Mouse (Mus musculus): ENCODE measurements at regions not wholly inside any gene's neighbourhood (a gene's known extent, or its start where the extent isn't known, plus 50 kb on each side); places are given as distances from the start of the nearest gene placed in this dataset.

DNA sequence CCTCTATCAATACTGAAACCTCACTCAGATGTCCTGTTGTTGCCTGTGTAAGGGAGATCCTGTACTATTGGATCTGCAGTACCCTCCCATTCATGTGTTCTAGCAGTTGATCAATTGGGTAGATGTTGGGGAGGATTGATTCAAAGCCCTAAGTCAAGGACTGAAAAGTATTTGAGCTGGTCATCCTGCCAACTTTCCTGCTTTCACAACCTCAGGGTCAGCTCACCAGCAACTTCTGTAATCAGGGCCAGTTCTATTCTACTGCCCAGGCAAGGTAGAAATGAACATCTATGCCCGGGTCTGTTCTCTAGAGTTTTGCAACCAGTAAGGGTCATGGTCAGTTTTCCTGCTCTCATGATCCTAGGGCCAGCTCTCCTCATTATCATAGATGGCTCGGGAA lies 275.0 kb upstream of the Fam174a start:
- peaks cover 0 to 3% of the 10 kb centered on the region in 2 experiments; a peak in 1 of 4 replicates for H3K36me3 ChIP-seq (ENCODE audit: control insufficient read depth in 1 of 2, insufficient read depth in 2 of 2, low read length in 2 of 2)
- H3K9me3 ChIP-seq (replicated peaks; ENCODE audit: insufficient read depth, low read length), result no peaks in the 10 kb centered on the region
- no peaks in the 10 kb centered on the region for H3K27me3 ChIP-seq (ENCODE audit: control insufficient read depth in 1 of 2, insufficient read depth in 2 of 2, low read length in 2 of 2)
- H3K79me2 ChIP-seq (ENCODE audit: control insufficient read depth, insufficient read depth, low read length, poor library complexity), result no peaks in the 10 kb centered on the region
- no peak overlapping the region for H3K4me3 ChIP-seq (ENCODE audit: control insufficient read depth in 1 of 2, insufficient read depth in 1 of 2, low read depth in 2 of 2, low read length in 2 of 2)
- no peak for TF ChIP-seq MAZ (IDR thresholded peaks at IDR 0.05; ENCODE audit: low read depth, low read length)
- TF ChIP-seq ELF1 (IDR thresholded peaks at IDR 0.05; ENCODE audit: low read depth, low read length), result no peak
- TF ChIP-seq MAFK (IDR thresholded peaks at IDR 0.05; ENCODE audit: borderline replicate concordance, low read depth, low read length), result no peak
- no peak for TF ChIP-seq USF1 (IDR thresholded peaks at IDR 0.05; ENCODE audit: low read depth, low read length)
- TF ChIP-seq GABPA (IDR thresholded peaks at IDR 0.05; ENCODE audit: low read depth, low read length), result no peak
- no peak for TF ChIP-seq TAL1 (IDR thresholded peaks at IDR 0.05; ENCODE audit: low read length)
- no peak for TF ChIP-seq ETS1 (IDR thresholded peaks at IDR 0.05; ENCODE audit: low read depth, low read length)
- TF ChIP-seq ZKSCAN1 (IDR thresholded peaks at IDR 0.05; ENCODE audit: low read depth, low read length), result no peak
- TF ChIP-seq SMC3 (IDR thresholded peaks at IDR 0.05; ENCODE audit: low read depth, low read length), result no peak
- no peak for TF ChIP-seq CTCF (IDR thresholded peaks at IDR 0.05 in 2 of 3, conservative IDR thresholded peaks at IDR 0.05 in 1 of 3; ENCODE audit: control insufficient read depth in 1 of 3, insufficient read depth in 1 of 3, low read depth in 2 of 3, low read length in 3 of 3, poor library complexity in 1 of 3, severe bottlenecking in 1 of 3)
- TF ChIP-seq MEF2A (IDR thresholded peaks at IDR 0.05; ENCODE audit: extremely low read depth, insufficient replicate concordance, low read depth, low read length, poor library complexity, severe bottlenecking), result no peak
- TF ChIP-seq MXI1 (IDR thresholded peaks at IDR 0.05; ENCODE audit: low read depth, low read length), result no peak
- no peak for TF ChIP-seq HCFC1 (IDR thresholded peaks at IDR 0.05; ENCODE audit: low read depth, low read length)
- no peak for TF ChIP-seq CHD1 (IDR thresholded peaks at IDR 0.05; ENCODE audit: low read depth, low read length)
- TF ChIP-seq USF2 (IDR thresholded peaks at IDR 0.05; ENCODE audit: borderline replicate concordance in 1 of 2, insufficient read depth in 1 of 2, low read depth in 1 of 2, low read length in 2 of 2), result no peak
- TF ChIP-seq KAT2A (conservative IDR thresholded peaks at IDR 0.05; ENCODE audit: low read depth, low read length), result no peak
- TF ChIP-seq NELFE (IDR thresholded peaks at IDR 0.05; ENCODE audit: low read depth, low read length), result no peak
- no peak for TF ChIP-seq POLR2A (IDR thresholded peaks at IDR 0.05; ENCODE audit: control insufficient read depth in 1 of 2, insufficient read depth in 1 of 2, low read depth in 1 of 2, low read length in 2 of 2, poor library complexity in 1 of 2)
- no peak for TF ChIP-seq EP300 (IDR thresholded peaks at IDR 0.05; ENCODE audit: low read depth in 1 of 2, low read length in 2 of 2)
- H3K9ac ChIP-seq (ENCODE audit: control insufficient read depth, low read depth, low read length, poor library complexity, severe bottlenecking), result no peak overlapping the region
- DNase-seq (ENCODE audit: low read depth, low spot score), result no peak
- H3K4me1 ChIP-seq (ENCODE audit: control insufficient read depth in 1 of 2, insufficient read depth in 2 of 2, low read length in 2 of 2), result no peaks in the 10 kb centered on the region; a peak in 1 of 4 replicates
- no peak overlapping the region for H3K27ac ChIP-seq (ENCODE audit: control insufficient read depth, low read depth, low read length)

DNA sequence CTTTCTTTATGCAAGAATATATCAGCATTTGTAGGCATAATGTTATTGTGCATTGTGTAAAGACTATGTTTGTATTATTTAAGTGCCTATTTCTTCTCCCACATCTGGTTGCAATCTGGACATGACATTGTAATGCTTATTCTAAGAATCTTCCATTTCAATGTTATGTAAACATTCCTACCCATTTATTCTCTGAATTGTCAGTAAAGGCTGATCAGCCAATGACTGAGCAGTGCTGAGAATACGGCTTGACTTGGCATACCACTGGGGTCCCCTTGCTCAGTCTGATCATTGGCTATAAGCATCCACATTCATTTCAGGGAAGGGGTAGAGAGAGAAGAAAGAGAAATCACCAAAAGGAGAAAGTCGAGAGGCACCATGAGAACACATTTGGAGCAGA lies 273.1 kb upstream of the Fam174a start:
- no peaks in the 10 kb centered on the region for H3K79me2 ChIP-seq (ENCODE audit: control insufficient read depth, insufficient read depth, low read length, poor library complexity)
- no peaks in the 10 kb centered on the region; a peak in 1 of 4 replicates for H3K4me1 ChIP-seq (ENCODE audit: control insufficient read depth in 1 of 2, insufficient read depth in 2 of 2, low read length in 2 of 2)
- DNase-seq (ENCODE audit: low read depth, low spot score), result no peak
- TF ChIP-seq POLR2AphosphoS2 (IDR thresholded peaks at IDR 0.05; ENCODE audit: low read length), result no peak
- TF ChIP-seq JUND (IDR thresholded peaks at IDR 0.05; ENCODE audit: low read depth, low read length), result no peak
- TF ChIP-seq TAL1 (IDR thresholded peaks at IDR 0.05; ENCODE audit: low read length), result no peak
- no peak for TF ChIP-seq MAX (IDR thresholded peaks at IDR 0.05; ENCODE audit: low read length)
- no peak for TF ChIP-seq MXI1 (IDR thresholded peaks at IDR 0.05; ENCODE audit: low read depth, low read length)
- no peak for TF ChIP-seq MAZ (IDR thresholded peaks at IDR 0.05; ENCODE audit: low read depth, low read length)
- TF ChIP-seq NELFE (IDR thresholded peaks at IDR 0.05; ENCODE audit: low read depth, low read length), result no peak
- no peak for TF ChIP-seq ZKSCAN1 (IDR thresholded peaks at IDR 0.05; ENCODE audit: low read depth, low read length)
- no peak for TF ChIP-seq KAT2A (conservative IDR thresholded peaks at IDR 0.05; ENCODE audit: low read depth, low read length)
- no peak for TF ChIP-seq MAFK (IDR thresholded peaks at IDR 0.05; ENCODE audit: borderline replicate concordance, low read depth, low read length)
- no peak for TF ChIP-seq BHLHE40 (IDR thresholded peaks at IDR 0.05; ENCODE audit: borderline replicate concordance, low read depth, low read length)
- no peak for TF ChIP-seq ZMIZ1 (IDR thresholded peaks at IDR 0.05; ENCODE audit: low read depth, low read length)
- no peak for TF ChIP-seq NRF1 (IDR thresholded peaks at IDR 0.05; ENCODE audit: insufficient read depth, low read depth, low read length, poor library complexity, severe bottlenecking)
- no peak for TF ChIP-seq E2F4 (IDR thresholded peaks at IDR 0.05; ENCODE audit: borderline replicate concordance, low read depth, low read length)
- TF ChIP-seq POLR2A (IDR thresholded peaks at IDR 0.05; ENCODE audit: control insufficient read depth in 1 of 2, insufficient read depth in 1 of 2, low read depth in 1 of 2, low read length in 2 of 2, poor library complexity in 1 of 2), result no peak
- no peak for TF ChIP-seq GABPA (IDR thresholded peaks at IDR 0.05; ENCODE audit: low read depth, low read length)
- no peak for TF ChIP-seq GATA1 (IDR thresholded peaks at IDR 0.05; ENCODE audit: low read depth, low read length)
- no peak for TF ChIP-seq ELF1 (IDR thresholded peaks at IDR 0.05; ENCODE audit: low read depth, low read length)
- TF ChIP-seq RCOR1 (IDR thresholded peaks at IDR 0.05; ENCODE audit: low read depth, low read length), result no peak
- no peak for TF ChIP-seq ETS1 (IDR thresholded peaks at IDR 0.05; ENCODE audit: low read depth, low read length)
- H3K36me3 ChIP-seq (ENCODE audit: control insufficient read depth in 1 of 2, insufficient read depth in 2 of 2, low read length in 2 of 2), result peaks cover 0 to 5% of the 10 kb centered on the region in 2 experiments; a peak in 2 of 4 replicates
- no peak overlapping the region for H3K27ac ChIP-seq (ENCODE audit: control insufficient read depth, low read depth, low read length)
- H3K9ac ChIP-seq (ENCODE audit: control insufficient read depth, low read depth, low read length, poor library complexity, severe bottlenecking), result no peak overlapping the region
- H3K4me3 ChIP-seq (ENCODE audit: control insufficient read depth in 1 of 2, insufficient read depth in 1 of 2, low read depth in 2 of 2, low read length in 2 of 2), result no peak overlapping the region
- no peaks in the 10 kb centered on the region for H3K9me3 ChIP-seq (replicated peaks; ENCODE audit: insufficient read depth, low read length)
- no peaks in the 10 kb centered on the region for H3K27me3 ChIP-seq (ENCODE audit: control insufficient read depth in 1 of 2, insufficient read depth in 2 of 2, low read length in 2 of 2)

Data from MEL (cell line).